Mouse (Mus musculus) c-Kit-negative CD71-positive TER-119-positive erythroid progenitor cells, embryonic 14.5 days (primary cell): Measurements from ENCODE around the gene Syndig1.

Experiments
- DNase-seq: peaks from one replicate; pipeline ENCODE4 v3.0.0-alpha.2; 2013; ENCODE audit warnings: low read depth, low spot score

The Syndig1 gene

GRCm38 (mm10) chr2:149828911-149829310, at the start of gene Syndig1:
Gene Syndig1 (plus strand): TSS chr2:149829211.
- DNase-seq, result no peak

DNA sequence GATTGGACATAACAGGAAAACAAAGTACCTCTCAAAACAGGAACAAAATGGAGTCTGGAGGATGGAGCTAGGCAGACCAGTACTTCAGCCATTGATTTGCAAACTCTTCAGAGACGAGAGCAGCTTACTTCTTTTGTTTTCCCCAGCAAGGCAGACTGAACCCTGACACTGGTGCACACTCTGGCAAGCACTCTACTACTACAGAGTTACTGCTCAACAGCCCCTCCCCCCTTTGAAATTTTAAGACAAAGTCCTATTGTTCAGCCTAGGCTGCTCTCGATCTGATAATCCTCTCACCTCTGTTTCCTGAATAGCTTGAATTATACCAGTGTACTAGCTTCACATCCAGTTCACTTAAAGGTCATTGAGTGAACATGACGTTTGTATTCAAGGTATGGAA, 30.4 kb upstream of the Syndig1 start:
- no peak for DNase-seq

DNA sequence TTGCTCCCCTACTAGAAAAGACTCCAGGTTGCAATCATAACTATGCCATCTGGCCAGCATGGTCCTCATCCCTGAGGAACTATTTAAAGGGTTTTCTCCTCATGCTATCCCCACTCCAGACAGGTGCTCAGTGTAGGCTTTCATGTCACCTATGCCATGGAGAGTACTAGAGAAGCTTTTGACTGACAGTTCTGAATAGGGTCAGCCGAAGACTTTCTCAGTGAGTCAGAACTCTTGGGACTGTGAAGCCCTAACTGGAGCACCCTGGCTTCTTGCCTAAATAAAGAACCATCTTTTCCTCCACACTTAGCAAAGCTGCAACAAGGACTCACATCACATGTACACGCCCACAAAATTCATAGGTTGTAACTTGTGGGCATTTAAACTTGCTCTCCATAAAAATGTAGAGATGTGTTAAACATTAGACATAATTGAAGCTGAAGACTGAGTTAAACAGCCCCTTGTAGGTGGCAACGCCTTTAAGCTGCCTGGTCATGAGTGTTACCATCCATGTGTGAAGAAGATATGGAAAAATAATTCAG, 24.3 kb upstream of the Syndig1 start:
- DNase-seq, result no peak

DNA sequence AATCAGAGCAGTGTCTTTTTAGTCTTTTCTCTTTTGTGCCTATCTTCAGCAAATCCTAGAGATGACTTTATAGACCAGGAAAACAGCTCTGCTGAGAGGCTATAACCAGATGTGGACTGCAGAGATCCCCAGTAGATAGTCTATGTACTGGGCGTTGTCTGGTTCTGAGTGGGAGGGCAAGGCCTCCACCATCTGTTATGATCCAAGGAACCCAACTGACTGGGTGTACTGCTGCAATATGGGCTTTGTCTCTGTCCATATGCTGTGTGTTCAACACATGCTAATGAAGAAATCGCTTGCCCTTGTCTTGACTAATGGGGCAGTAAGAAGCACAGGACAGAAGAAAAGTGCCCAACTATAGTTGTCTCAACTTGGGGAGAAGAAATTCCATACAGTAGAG, 23.8 kb upstream of the Syndig1 start:
- DNase-seq, result no peak

- DNase-seq, result no peak
Observed at GRCm38 (mm10) chr2:149812899-149813298, 16.1 kb upstream of the Syndig1 start.

DNA sequence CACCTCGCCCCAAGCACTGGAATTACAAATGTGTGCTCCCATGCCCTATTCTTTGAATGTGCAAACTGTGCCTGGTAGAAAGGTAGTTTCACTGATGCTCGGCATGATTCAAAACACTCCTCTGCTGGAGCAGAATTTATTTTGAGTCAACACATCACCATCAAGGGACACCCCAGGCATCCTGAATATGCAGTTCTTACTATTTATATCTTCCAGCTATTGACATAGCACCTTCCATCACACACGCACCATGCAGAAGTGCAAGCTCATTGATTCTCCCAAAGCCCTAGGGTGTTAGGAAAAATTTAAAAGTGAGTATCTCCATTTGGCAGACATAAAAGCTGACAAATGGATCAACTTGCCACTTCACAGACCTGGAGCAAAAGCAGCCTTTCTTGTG, 10.6 kb upstream of the Syndig1 start:
- DNase-seq, result no peak

GRCm38 (mm10) chr2:149819751-149820150, 9.3 kb upstream of the Syndig1 start:
- DNase-seq, result no peak

DNA sequence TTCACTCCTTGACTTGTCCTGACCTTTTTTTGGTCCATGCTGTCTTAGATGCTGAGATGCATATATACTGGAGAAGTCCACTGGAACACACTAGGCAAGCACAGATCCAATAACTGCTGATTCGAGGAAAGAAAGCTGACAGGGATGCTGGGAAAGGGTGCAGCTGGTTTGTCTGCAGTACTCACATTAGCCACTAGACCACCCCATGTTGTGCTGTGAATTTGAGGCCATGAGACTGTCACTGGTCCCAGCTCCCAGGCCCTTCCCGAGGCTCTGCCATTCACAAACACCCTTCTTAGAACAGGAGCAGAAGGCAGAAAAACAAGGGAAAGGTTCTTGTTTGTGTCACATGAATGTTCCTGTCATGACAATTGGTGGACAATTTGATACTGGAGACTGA, 8.8 kb upstream of the Syndig1 start:
- DNase-seq, result no peak

DNA sequence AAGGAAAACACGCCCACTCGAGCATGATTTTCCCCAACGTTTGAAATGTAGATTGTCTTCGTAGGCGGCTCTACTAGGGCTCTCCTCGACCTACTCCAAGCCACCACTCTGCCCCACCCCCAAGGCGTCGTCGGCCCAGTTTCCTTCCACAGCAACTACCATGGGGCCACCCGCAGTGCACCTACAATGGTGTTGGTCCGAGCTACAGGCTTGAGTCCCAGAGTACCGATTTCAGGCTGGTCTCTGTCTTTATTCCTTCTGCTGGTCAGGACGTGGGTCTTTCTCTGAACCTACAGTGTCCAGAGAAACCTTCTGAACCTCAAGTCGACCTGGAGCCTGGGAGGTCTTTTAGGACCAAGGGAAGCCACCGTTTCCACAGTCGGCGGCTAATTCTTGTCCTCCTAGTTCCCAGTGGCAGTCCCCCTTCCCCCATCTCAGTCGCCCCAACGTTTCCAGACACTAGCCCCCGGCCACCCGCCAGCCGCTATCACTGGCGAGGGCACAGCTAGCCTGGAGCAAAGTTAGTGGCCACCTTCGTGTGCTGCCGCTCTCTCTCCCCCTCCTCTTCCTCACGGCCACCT, 1.0 kb downstream of the Syndig1 start:
- no peak for DNase-seq

DNA sequence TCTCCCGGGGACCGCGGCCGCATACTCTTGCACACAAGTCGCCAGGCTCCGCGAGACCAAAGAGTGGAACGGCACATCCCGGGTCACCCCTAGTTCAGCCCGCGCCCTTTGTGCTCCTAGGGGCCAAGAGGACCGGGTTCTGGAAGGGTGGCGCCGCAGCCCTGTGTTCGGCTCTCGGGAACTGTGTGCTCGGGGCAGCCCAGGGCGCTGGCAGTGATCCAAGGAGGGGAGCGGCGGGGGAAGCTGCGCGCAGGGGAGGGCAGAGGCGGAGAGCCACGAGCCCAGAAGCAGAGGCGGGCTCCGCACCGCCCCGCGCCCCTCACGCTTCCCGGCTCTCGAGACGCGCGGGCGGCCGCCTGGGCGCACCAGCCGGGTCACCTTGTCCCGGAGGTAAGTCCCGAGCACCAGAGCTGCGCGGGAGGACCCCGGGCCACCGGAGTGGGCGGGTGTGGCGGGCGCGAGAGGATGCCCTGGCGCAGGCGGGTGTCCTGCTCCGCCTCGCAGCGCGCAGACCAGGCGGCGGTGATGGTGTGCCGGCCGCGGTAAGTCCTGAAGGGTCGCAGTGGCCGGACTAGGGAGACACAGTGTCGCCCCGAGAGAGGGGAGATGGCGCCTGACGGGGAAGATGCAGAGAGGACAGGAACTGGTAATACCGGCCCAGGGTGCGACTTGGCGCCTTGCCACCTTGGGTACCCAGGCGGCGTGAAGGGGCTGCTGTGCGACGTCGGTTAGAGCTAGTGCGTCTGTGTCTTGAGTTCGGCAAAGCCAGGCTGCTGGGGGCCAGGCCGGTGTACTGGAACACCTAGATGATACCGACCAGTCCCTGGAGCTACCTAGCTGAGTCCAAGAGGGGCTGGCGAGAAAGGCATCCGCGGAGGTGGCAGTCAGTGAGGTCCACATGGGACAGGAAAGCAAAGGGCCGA, 1.8 kb downstream of the Syndig1 start, which contains the start of gene C530025M09Rik:
Gene C530025M09Rik (minus strand): TSS at position 678 of the 923 bp plus-strand sequence.
- DNase-seq, result no peak

GRCm38 (mm10) chr2:149831459-149832245, 2.6 kb downstream of the Syndig1 start:
- DNase-seq, result no peak

DNA sequence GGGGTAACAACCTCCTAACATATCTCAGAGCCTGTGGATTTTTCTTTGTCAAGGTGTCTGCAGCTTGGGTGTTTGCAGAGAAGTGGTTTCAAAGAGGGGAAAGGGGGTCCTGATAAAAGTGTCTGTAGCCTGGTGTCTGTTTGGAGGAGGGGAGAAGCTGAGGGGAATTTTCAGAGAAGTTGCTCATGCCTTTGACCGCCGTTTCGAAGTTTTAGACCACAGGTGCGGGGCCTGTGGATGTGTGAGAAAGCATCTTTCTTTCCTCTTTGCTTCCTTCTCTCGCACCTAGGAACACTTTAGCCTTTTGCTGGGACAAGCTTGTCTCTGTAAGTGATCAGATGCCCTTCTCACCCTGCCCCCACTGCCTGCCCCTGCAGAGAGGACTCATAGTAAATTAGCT, 3.3 kb downstream of the Syndig1 start:
- no peak for DNase-seq

GRCm38 (mm10) chr2:149835091-149835490, 6.1 kb downstream of the Syndig1 start:
- no peak for DNase-seq

DNA sequence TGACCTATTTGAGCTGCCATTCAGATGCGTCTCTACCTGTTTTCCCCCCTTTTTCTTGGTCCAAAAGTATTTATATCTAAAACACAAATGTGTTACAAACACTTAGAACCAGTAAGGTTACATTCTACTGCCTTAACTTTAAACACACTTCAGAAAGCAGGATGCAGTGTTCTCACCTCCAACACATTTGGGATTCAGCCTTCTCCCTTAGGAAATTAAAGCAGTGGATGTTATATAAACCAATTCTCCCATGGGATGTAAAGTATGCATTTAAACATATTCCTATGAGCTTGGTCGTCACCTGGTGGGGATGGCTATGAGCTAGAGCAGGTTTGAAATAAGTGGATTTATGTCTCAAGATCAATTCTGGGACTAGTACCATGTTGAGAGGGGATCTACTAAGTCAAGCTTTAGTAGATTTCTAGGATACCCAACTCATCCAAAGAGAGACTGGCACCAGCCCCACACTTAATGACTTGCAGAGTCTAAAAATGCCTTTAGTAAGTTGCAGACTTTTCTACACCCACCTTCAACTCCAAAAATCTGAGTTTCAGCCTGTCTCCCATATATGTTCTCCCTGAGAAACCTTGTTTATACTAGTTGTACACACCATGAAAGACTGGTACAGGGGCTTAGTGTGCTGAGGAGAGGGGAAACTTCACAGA, 7.6 kb downstream of the Syndig1 start:
- no peak for DNase-seq

DNA sequence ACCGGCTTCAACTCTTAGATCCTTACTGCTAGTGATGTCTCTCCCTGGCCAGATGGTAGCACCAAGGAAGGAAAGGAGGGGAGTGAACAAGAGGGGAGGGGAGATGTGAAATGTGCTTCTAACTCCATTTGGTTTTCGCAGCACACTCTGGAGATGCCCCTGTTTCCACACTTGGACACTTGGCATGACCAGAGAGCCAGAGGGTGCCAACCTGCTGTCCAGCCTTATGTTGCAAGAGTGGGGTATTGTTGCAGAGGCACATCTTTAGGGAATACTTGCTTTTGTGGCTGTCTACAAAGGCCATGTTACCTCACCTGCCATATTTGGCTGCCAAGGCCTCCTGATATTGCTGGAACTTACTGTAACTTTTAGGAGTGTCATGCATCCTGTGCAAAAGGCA, 10.7 kb downstream of the Syndig1 start:
- no peak for DNase-seq

DNA sequence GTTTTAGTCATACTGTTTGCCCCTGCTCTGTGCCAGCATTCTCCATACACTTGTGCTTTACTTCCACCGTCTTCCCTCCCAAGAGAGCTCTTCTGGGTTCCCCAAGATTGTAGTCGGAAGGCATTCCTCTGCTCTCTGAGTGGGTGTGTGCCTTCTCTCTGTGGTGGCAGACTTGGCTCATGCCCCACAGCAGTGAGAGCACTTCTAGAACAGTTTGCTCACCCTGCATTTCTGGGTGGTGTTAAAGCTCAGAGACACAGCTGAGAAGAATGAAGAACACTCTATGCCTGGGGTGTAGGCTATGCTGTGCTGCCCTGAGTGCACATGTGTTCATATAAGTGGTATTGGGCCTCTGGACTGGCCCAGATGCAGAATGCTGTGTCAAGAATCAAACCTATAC, 15.6 kb downstream of the Syndig1 start:
- no peak for DNase-seq

DNA sequence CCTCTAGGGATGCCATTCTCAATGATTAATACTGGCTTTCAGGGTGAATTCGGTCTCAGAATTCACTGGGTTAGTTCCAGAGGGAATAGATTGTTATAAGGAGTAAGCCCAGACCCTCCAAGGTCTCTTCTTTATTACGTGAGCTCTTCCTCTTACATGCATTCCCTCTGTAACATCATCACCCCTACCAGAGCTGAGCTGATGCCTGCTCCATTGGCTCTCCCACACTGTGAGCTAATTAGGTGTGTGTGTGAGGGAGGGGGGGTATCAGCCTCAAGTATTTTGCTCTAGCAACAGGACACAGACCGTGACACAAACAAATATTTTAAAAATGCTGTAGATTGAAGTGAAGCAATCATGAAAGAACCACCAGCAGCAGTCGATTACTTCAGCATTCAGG, 19.8 kb downstream of the Syndig1 start:
- DNase-seq, result no peak

DNA sequence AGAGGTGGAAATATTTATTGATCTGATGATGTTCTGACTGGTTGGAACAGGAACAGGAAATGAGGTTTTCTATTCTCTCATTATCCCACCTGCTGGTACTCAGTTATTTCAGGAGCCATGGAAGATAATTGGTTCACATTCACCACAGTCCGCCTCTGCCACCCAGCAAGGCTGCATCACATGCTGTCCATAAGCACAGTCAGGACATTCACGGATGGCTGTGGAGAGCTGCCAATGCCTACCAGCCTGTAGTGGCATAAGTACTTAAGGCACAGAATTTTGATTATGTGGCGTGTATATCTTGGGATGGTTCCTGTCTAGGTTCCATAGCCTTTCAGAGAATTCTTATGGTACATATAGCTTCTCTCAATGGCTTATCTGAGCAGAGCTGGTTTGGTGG, 32.0 kb downstream of the Syndig1 start:
- DNase-seq, result no peak

DNA sequence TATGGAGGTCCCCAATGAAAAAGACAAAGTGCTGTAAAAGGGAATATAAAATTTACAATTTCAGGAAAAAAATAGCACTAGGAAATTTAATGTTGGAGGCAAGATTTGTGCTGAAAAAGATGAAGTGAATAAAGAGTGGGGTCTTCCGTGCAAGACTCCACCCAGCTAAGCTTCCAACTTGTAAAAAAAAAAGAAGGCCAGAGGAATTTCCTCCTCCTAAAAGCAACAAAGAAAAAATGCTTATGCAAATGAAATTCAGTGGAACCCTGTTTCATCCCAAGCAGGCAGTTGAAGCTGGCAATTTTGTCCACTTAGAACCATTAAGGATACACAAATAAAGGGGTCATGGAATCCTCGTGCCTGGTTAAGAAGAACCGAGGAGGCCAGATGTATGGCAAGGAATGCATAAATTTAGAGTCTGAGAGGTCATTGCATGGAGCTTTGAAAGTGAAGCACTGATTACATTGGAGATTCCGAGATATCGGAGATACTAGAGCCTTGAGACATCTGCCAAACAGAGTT, 37.0 kb downstream of the Syndig1 start:
- DNase-seq, result no peak

DNA sequence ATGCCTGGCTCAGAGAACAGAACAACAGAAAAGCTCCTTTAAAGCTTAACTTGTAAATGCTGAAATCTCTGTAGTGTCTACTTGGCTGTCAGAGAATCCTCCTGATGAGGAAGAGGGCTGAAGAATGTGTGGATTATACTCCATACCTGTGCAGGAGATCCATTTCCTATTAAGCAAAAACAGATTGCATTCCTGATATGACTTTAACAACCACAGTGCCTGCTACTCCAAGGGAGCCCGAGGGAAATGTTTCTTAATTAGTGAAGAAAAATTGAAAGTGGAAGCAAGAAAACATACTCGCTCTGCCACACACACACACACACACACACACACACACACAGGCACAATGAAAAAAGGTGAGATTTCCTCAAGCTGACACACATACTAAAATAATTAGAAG, 41.5 kb downstream of the Syndig1 start:
- DNase-seq, result no peak

DNA sequence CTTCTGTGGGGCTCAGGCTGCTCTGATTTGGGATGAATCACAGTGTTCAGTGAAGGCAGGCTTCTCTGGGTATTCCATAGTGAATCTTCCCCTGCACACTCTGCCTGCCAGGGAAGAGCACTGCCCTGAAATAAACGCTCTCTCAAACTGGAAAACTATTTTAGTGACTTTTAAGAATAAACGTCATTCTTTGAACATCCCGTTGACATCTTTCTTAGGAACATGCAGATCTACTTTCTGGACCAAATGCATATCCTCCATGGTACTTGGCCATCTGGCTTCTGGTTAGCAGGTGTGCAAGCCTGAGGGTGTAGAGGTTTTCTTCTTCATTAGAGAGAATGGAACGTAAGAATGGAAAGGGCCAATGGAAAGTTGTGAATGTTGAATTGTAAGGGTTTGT, 43.5 kb downstream of the Syndig1 start:
- DNase-seq, result no peak
